Mouse (Mus musculus): ENCODE results near the gene Cacng3.

- TF ChIP-seq CTCF (IDR thresholded peaks at IDR 0.05; ENCODE audit: extremely low read depth, insufficient read depth, insufficient read length, insufficient replicate concordance) (no peak), POLR2A (IDR thresholded peaks at IDR 0.05; ENCODE audit: low read depth, low read length) (no peak)
Observed at GRCm38 (mm10) chr7:122806531-122806930, 136.2 kb downstream of the Cacng3 start.

All from spleen, adult 2 months (tissue).